Mouse (Mus musculus) left cerebral cortex, postnatal 14 days (tissue): Measurements from ENCODE around the gene Ccr3. TPM values are rescaled to one million over a fixed set of nuclear protein-coding genes. Genes with fewer than 3 reads are reported as not detected.
A peak's percentile ranks its signal among the peaks of the same experiment; 100 is the strongest.
"Not testable (repeated sequence)": the region's sequence is repeated elsewhere in the genome, so short reads cannot be mapped to it uniquely, and the experiment has no call there.

Source experiments
- DNase-seq, 2 experiments: peaks; one replicate each; pipeline ENCODE4 v3.0.0; 2021 to 2022; ENCODE audit warnings: low spot score in 2 of 2, mixed read lengths in 1 of 2
- intact Hi-C: fragments of 180-260 bp; cut with DNase I; formaldehyde crosslinking; loops from one replicate; pipeline ENCODE4 v1.15.1; 2025
- long read RNA-seq, 2 experiments: library from polyadenylated mRNA; stranded (forward); transcript quantifications; one replicate each; pipeline ENCODE4 v2.0.0; 2021
- total RNA-seq, 2 experiments: library from RNA; stranded (reverse); gene quantifications; 2 replicates each; pipeline ENCODE4 v1.2.3; 2021

Gene Ccr3
- under 1 TPM in 1 of 2 experiments, not detected in 1; 0.11 TPM for total RNA-seq
- long read RNA-seq, experiment 1 = 0 reads
- long read RNA-seq, experiment 2 = 0 reads

DNA sequence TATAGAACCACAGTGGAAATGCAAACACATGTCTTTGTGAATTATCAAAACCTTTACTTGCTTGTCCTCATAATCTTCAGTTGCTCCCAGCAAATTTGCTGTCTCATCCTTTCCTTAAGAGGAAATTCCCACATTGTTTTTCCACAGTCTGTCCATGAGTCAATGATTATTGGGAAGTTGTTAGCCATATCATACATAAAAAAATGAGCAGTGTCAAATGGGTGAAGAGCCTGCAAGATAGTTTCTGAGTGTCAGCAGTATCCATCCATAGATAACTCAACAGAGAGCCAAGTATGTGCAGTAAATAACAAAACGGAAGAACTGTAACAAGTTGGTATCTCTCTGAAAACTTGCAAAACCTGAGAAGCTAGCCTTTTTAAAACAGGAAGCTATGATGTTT, at the start of gene Ccr3:
Gene Ccr3 (plus strand): TSS at position 301 of the 400 bp plus-strand sequence.
- DNase-seq = no peak
- intact Hi-C loops = no loop called here

DNA sequence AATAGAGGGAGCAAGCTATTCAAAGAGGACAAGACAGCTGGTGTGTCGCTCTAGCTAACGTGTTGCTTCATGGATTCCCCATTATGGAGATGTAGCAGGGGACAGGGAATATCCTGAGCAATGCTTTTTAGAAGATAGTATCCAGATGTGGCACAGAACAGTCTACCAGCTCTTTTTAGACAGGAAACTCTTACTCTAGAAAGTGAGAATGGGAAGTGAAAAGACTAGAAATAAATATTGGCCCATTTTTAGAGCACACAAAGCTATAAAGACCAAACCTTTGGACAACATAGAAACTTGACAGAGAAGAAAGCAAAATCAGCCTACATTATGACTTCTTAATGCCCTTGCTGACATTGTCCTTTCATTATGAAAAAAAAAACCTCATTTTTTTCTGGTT, 46.1 kb upstream of the Ccr3 start:
- no peak for DNase-seq
- intact Hi-C loops = no loop called here

DNA sequence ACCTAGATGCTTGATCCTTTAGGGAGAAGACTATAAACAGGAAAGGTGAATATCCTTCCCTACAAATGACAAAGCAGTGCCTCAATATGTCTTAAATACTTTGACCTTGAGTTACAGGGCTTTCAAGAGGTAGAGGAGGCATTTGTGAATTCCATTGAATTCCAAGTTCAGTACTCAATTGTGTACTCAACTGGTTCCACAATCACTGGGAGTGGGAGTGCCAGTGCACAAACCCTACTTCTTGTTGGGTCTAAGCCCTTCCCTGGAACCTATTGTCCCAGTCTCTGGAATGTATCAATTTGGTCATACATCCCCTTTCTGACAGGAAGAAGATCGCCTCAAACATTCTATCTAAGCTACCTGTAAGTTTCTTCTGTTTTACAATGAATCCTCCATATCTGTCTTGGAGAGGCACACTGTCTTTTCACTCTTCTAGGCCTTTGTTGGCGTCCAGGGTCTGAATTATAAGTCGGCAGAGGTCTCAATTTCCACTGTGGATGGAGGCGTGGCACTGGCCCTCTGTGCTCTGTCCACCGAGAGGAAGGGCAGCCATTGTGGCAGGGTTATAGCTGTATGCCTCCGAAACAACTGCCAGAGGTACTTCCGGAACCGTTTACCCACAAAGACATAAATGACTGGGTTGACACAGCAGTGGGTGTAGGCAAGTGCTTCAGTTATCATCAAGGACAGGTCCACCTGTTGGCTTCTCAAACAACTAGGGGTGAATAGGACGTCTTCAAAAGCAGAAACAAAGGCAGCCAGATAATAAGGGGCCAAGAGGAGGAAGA, 44.7 kb upstream of the Ccr3 start:
- intact Hi-C loops = no loop called here

DNA sequence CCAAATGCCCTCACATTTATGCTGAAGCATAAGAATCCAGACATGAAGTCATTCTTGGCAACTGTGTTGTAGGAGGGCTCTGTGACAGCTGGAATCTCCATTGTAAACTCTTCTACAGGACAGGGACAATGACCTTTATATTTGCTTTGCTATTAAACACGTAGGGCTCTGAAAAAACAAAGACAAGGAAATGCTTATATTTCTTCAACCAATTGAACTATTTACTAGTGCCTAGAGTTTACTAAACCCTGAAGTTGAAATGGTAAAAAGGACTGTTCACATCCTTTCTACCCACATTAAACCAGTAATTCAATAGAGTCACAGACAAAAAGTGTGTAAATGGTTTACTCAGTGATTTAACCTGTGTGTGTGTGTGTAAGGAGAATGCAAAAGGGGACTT, 43.5 kb upstream of the Ccr3 start, which contains the start of gene Ccr1l1:
Gene Ccr1l1 (minus strand): TSS at position 101 of the 400 bp plus-strand sequence.
- intact Hi-C loops = no loop called here
- DNase-seq = no peak

More for the DNA sequence above, 44.7 kb upstream of the Ccr3 start:
- DNase-seq = no peak

DNA sequence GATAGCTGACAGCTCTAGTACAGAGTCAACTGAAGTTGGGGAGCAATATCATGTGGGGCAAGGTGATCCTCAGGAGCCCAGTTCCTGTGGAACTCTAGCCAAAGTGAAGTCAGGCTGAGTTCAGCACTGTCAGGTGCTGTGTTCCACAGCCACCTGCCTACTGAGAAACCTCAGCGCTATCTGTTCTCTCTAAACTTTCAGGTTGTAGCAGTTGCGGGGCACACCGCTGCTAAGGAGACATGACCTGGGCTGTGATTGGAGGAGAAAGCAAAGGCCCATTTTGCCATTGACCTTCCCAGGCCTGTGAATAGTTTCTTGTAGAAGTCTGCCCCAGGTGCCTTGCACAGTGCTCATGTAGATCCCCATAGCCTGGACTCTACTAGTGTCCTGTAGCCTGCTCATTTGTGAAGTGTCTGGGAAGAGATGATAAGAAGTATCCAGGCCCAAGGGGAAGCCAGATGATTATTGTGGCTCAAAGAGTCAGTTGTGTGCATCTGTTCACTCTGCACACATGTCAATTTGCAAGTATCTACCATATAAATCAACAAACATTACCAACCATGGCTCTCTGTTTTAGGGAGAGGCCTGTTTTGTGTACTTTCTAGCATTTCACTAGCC, 40.8 kb upstream of the Ccr3 start:
- DNase-seq, intact Hi-C loops: not testable (repeated sequence)

DNA sequence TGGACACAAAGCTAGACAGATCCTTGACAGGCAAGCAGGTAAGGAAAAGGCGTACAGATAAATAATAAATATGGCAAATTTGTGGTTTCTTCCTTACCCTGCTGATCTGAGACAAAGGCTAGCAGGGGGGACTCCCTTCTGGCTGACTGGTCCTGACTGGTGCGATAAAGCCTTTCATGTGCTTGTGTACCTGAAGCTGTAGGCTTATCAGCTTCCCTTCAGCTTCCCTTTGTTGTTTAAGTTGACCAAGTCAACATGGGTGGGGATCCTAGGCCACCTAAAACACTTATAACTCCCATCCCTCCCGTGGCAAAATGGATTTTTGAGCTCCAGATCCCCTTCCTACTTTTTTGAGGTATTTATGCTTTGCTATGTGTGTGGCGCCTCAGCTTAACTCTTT, 39.9 kb upstream of the Ccr3 start:
- no peak for DNase-seq
- intact Hi-C loops = loop anchor here (2.0 kb wide), 1 partner anchor 147 kb away; no protein-coding TSS in a partner anchor

DNA sequence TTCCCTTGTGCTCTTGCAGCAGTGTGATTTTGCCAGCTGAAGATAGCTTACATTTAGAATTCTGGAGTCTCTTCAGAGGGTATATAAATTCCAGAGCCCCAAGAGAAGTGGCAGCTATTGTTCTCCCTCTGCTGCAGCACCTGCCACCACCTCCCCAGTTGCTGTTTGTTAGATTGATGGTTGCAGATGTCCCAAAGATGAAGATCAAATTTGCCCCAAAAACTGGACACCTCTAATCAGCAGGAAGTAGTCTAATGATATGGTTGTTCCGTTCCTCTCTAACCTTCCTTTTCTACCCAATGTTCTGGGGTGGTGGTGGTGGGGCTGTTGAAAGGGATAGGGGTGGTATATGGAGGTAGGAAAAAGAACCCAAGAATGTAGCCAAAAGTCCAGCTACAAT, 39.1 kb upstream of the Ccr3 start:
- intact Hi-C loops = loop anchor here (2.0 kb wide), 1 partner anchor 146 kb away; no protein-coding TSS in a partner anchor
- no peak for DNase-seq

DNA sequence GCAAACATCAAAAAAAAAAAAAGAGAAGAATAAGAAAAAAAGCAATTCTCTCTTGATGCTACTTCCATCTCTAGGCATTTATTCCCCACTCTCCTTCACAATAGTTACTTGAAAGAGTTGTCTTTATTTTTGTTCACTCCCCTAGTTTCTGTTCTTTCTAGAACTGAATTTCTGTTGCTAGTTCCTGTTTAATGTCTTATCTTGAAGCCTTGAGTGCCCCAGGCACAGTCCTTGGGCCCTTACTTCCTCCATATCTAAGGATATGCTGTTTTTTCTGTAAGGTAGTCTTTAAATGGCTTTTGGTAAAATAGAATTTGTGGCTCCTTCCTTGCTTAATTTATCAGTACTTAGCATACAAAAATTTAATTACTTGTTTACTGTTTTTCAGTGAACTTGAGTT, 36.8 kb upstream of the Ccr3 start:
- DNase-seq = no peak
- intact Hi-C loops = no loop called here

DNA sequence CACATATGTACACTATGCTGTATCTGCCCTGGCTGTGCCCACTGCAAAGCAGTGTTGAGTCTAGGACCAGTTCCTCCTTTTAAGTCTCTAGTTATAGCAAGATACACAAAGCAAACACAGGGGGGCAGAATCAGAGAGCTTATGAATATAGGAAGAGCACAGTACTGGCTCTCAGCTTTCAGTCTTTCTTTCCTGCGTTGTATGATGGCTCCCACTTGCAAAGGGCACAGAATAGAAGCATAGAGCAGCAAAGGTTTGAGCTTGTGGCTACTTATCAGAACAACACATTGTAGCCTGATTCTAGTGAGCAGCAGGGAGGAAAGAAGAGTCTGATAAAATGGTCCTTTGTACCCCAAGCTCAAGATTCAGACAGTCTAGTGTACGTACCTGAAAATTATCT, 35.6 kb upstream of the Ccr3 start:
- intact Hi-C loops = no loop called here
- DNase-seq = peak; percentile 29 to 44

DNA sequence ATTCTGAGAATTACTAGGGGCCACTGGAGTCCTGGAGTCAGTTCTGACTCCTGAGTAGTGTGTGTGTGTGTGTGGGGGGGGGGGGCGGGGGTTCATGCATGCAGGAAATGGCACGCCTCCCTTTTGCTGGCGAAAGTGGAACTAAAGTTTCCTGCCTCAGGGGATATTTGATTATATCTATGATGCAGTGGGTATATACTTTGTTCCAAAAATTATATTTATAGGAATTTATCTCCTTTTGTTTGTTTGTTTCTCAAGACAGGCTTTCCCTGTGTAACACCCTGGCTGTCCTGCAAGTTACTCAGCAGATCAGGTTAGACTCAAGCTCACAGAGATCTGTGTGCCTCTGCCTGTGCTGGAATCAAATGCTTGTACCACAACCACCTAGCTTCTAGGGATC, 32.1 kb upstream of the Ccr3 start:
- intact Hi-C loops = no loop called here
- no peak for DNase-seq

DNA sequence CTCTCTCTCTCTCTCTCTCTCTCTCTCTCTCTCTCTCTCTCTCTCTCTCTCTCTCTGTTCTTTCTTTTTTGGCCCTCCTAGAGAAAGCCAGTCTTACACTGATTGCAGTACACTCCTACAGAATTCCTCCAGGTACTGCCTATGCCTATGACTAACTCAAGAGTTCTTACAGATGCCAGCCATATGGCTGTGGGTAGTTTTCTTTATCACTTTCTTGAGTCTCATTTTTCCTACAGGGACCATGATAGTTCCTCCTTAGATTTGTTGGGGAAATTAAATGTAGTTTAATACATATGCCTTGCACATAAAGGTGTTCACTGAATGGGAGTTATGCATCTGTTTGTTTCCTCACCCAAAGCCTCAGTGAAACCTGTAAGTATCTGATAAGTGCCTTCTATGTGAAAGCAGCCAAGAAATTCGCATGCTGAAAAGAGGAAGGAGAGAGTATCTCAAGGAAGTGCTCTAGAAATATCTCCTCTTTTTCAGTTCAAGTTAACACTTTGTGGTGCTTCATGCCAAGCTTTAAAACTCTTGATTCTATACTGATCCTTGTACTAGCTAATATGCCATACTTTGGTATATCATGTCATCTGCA, 30.4 kb upstream of the Ccr3 start:
- intact Hi-C loops = no loop called here
- peak; percentile 13 to 37 for DNase-seq

DNA sequence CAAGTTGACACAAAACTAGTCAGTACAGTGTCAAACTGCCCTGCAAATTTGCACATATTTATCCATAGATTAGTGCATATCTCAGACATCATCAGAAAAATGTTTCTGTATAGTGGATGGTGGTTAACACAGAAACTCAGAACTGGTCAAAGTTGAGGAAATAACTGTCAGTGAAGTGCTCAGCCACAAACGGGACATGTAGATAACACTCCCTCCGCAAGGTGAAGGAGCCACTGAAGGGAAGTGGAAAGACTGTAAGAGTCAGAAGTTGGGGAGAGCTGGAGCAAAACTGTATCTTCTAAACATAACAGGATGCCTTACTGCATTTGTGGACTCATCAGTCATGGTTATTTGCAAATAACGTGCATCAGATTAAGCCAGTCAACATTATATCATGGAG, 24.1 kb upstream of the Ccr3 start:
- intact Hi-C loops = no loop called here
- DNase-seq = no peak

DNA sequence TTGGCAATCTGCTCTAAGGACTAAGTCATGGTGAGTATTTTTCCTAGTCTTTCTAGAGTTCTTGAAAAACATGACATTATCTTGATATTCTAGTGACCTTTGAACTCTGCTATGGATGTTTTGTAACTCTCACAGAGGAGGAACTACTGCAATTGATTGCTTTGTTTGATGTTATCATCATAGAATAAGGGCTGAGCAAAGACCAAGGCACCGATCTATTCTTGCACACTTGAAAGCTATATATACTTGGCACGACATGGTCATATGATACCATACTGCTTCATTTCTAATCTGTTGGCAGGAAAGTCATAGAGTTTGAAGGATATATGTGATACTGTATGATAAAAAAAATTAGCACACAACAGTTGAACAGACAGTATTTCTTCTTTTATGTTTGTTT, 22.0 kb upstream of the Ccr3 start:
- intact Hi-C loops = no loop called here

DNA sequence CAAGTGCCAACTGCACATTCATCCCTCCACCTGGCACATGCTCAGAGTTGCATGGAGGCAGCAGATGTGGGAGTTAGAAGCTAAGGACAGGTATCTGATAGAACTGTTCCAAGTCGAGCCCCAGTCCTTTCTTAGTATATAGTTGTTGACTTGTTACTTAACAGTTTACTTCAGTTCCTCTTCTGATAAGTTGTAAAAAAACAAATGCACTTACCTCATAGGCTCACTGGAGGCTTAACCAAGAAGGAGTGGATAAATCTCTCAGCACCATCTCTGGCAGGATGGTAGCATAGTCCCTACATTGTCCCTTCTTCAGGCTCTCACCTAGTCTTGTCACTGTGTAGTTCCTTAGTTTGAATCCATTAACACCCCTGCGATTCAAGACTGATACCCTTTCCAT, 9.1 kb upstream of the Ccr3 start:
- DNase-seq = no peak
- intact Hi-C loops = no loop called here

More for the DNA sequence above, 22.0 kb upstream of the Ccr3 start:
- no peak for DNase-seq

DNA sequence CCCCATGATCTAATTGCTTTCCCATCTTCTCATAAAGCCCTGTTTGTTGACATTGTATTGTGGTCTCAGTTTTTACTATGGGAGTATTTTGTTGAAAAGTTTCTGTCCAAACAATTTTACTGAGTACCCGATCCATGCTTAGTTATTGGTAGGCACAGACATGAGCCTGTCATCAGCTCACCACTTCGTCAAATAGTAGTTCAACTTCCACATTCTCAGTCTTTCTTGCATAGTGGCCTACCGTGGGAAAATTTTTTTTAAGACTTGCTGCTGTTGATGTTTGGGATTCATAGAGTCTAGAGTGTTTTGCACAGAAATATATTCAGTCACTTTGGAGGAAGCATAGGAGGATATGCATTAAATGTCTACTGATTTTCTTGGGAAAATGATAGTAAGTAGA, 8.5 kb upstream of the Ccr3 start:
- intact Hi-C loops = no loop called here
- DNase-seq = no peak

DNA sequence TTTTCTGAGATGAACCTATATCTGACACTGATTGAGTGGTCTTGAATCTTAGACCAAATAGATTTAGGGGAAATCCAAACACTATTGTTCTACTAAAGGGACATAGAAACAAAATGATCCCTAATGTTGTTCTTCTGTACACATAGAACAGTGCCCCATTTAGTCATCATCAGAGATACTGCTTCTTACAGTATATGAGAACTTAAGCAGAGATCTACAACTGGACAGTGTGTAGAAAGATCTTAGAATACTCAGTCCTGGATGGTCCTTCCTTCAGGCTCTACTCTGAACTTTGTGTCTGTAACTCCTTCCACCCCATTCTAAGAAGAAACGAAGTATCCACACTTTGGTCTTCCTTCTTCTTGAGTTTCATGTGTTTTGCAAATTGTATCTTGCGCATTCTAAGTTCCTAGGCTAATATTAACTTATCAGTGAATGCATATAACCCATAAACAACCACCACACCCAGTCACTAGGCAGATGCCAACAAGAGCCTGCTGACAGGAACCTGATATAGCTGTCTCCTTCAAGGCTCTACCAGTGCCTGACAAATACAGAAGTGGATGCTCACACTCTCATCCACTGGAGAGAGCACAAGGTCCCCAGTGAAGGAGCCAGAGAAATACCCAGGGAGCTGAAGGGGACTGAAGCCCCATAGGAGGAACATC, 6.7 kb upstream of the Ccr3 start:
- no peak for DNase-seq
- intact Hi-C loops = no loop called here

DNA sequence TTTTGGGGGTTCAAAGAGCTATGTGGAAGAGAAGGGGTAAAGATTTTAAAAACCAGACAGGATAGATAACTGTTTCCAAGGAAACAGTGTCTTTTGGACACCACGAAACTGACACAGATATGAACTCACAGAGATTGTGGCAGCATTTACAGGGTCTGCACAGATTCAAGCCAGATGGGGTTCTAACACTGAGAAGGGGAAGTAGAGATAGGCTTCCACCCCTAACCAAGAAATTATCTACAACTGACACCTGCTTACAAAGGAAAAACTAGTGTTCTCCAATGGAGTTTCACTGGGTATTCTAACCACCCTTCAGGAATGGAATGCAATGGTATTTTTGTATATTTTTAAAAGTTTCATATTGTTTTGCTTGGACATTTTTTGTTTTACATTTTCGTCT, 5.7 kb upstream of the Ccr3 start:
- intact Hi-C loops = no loop called here
- no peak for DNase-seq

DNA sequence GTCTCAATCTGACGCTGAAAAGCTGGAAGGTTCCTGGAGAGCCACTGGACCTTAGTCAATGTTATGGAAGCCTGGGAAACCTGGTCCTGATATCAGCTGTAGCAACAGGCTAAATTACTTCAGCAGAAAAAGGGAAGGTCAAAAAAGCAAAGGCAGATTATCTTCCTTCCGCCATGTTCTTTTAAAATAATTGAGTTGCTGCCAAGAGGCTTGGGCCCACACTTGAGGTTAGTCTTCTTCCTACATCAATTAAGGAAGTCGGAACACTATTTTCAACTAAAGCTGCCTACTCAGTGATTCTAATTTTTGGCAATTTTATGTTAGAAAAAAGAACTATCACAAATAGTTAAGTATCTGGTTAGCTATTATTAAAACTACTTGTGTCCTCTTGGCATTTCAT, 1.9 kb upstream of the Ccr3 start:
- DNase-seq = no peak
- intact Hi-C loops = no loop called here

DNA sequence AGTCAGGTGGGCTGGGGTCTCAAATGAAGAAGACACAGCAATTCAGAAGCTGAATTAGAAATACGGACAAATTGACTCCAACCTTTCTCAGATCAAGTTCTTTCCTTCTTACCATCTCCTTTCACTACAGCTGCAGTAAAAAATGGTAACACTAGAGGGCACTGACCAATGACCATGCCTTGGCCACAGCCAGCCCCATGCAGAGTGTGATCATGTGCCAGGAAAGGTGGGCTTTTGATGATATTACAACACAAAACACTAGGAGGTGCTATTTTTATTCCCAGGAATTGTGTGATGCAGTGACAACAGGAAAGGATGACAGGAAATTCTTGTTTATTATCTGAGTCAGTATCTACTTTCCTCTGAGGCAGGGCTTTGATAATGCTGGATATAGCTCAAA, 11.6 kb downstream of the Ccr3 start:
- DNase-seq = no peak
- intact Hi-C loops = no loop called here

DNA sequence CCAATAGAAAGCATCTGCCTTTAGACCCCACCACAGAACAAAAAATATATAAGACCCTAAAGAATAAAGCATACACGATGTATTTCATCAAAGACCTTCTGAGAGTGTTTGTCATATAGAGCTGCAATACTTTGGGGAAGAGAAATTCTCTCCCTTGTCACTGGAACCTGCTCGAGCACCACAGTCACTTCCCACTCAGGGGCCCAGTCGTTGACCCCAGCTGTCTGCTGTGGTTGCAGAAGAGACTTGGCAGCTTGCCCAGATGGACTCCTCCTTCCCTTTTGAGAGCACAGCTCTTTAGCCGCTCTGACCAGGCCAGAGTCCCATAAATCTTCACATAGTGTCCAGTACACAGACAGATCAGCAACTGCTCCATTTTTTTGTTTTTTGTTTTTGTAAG, 15.9 kb downstream of the Ccr3 start:
- peak; percentile 69 for DNase-seq
- intact Hi-C loops = no loop called here
